Mouse (Mus musculus): Measurements from ENCODE around the gene Tek. TPM values are rescaled to one million over a fixed set of nuclear protein-coding genes. Genes with fewer than 3 reads are reported as not detected.

Gene Tek
- polyA plus RNA-seq, 2 experiments: 2.2 to 4.2 TPM

GRCm38 (mm10) chr4:94785921-94786320, 46.8 kb downstream of the Tek start:
- TF ChIP-seq CTCF (IDR thresholded peaks at IDR 0.05; ENCODE audit: low read depth): no peak
- no peak for TF ChIP-seq EP300 (IDR thresholded peaks at IDR 0.05; ENCODE audit: low read depth)
- Histone ChIP-seq H3K4me1 (replicated peaks; ENCODE audit: control insufficient read depth in 2 of 2, insufficient read depth in 2 of 2, low read length in 1 of 2) (no peaks in the 10 kb centered on the region), H3K9me3 (ENCODE audit: control insufficient read depth, low read length) (no peaks in the 10 kb centered on the region), H3K27ac (no peak overlapping the region), H3K27me3 (ENCODE audit: control insufficient read depth, insufficient read depth, low read length) (no peaks in the 10 kb centered on the region), H3K4me3 (ENCODE audit: insufficient read depth in 1 of 2, low read depth in 2 of 2, low read length in 2 of 2) (no peak overlapping the region), H3K4me2 (ENCODE audit: low read depth) (no peak overlapping the region), H3K36me3 (replicated peaks; ENCODE audit: control insufficient read depth, insufficient read depth, low read depth) (no peaks in the 10 kb centered on the region), H3K9ac (replicated peaks) (no peak overlapping the region)
- ATAC-seq (ENCODE audit: insufficient read depth) (no peak), DNase-seq (ENCODE audit: low read depth in 3 of 3, low spot score in 3 of 3) (no peak)
- 58% methylated on average over 2 of the region's 2 CpGs for WGBS (ENCODE audit: insufficient replicate concordance)

GRCm38 (mm10) chr4:94803187-94803586, 64.1 kb downstream of the Tek start:
- Histone ChIP-seq H3K9ac (replicated peaks) (no peak overlapping the region), H3K4me3 (ENCODE audit: insufficient read depth in 1 of 2, low read depth in 2 of 2, low read length in 2 of 2) (no peak overlapping the region), H3K9me3 (ENCODE audit: control insufficient read depth, low read length) (no peaks in the 10 kb centered on the region), H3K36me3 (replicated peaks; ENCODE audit: control insufficient read depth, insufficient read depth, low read depth) (no peaks in the 10 kb centered on the region), H3K27ac (no peak overlapping the region), H3K4me1 (replicated peaks; ENCODE audit: control insufficient read depth in 2 of 2, insufficient read depth in 2 of 2, low read length in 1 of 2) (no peaks in the 10 kb centered on the region), H3K27me3 (ENCODE audit: control insufficient read depth, insufficient read depth, low read length) (no peaks in the 10 kb centered on the region), H3K4me2 (ENCODE audit: low read depth) (no peak overlapping the region)
- ATAC-seq (ENCODE audit: insufficient read depth) (no peak), DNase-seq (ENCODE audit: low read depth in 3 of 3, low spot score in 3 of 3) (no peak)
- no peak for TF ChIP-seq EP300 (IDR thresholded peaks at IDR 0.05; ENCODE audit: low read depth)
- TF ChIP-seq CTCF (IDR thresholded peaks at IDR 0.05; ENCODE audit: low read depth): no peak
- WGBS (ENCODE audit: insufficient replicate concordance): 27% methylated on average over 1 of the region's 1 CpGs

- Histone ChIP-seq H3K36me3 (replicated peaks; ENCODE audit: control insufficient read depth, insufficient read depth, low read depth) (no peaks in the 10 kb centered on the region), H3K27me3 (ENCODE audit: control insufficient read depth, insufficient read depth, low read length) (no peaks in the 10 kb centered on the region), H3K4me1 (replicated peaks; ENCODE audit: control insufficient read depth in 2 of 2, insufficient read depth in 2 of 2, low read length in 1 of 2) (no peaks in the 10 kb centered on the region), H3K9me3 (ENCODE audit: control insufficient read depth, low read length) (no peaks in the 10 kb centered on the region), H3K4me2 (ENCODE audit: low read depth) (no peak overlapping the region), H3K9ac (replicated peaks) (no peak overlapping the region), H3K4me3 (ENCODE audit: insufficient read depth in 1 of 2, low read depth in 2 of 2, low read length in 2 of 2) (no peak overlapping the region), H3K27ac (no peak overlapping the region)
- ATAC-seq (ENCODE audit: insufficient read depth) (no peak), DNase-seq (ENCODE audit: low read depth in 3 of 3, low spot score in 3 of 3) (no peak)
- WGBS (ENCODE audit: insufficient replicate concordance): 50% methylated on average over 1 of the region's 1 CpGs
- no peak for TF ChIP-seq EP300 (IDR thresholded peaks at IDR 0.05; ENCODE audit: low read depth)
- no peak for TF ChIP-seq CTCF (IDR thresholded peaks at IDR 0.05; ENCODE audit: low read depth)
These were observed 71.5 kb downstream of the Tek start for GRCm38 (mm10) chr4:94810616-94811015.

GRCm38 (mm10) chr4:94826891-94827290, 87.8 kb downstream of the Tek start:
- Histone ChIP-seq H3K27ac (no peak overlapping the region), H3K36me3 (replicated peaks; ENCODE audit: control insufficient read depth, insufficient read depth, low read depth) (no peaks in the 10 kb centered on the region), H3K9me3 (ENCODE audit: control insufficient read depth, low read length) (no peaks in the 10 kb centered on the region), H3K4me1 (replicated peaks; ENCODE audit: control insufficient read depth in 2 of 2, insufficient read depth in 2 of 2, low read length in 1 of 2) (no peaks in the 10 kb centered on the region), H3K9ac (replicated peaks) (no peak overlapping the region), H3K4me3 (ENCODE audit: insufficient read depth in 1 of 2, low read depth in 2 of 2, low read length in 2 of 2) (no peak overlapping the region), H3K27me3 (ENCODE audit: control insufficient read depth, insufficient read depth, low read length) (no peaks in the 10 kb centered on the region), H3K4me2 (ENCODE audit: low read depth) (no peak overlapping the region)
- WGBS (ENCODE audit: insufficient replicate concordance): 63% methylated on average over 1 of the region's 1 CpGs
- TF ChIP-seq EP300 (IDR thresholded peaks at IDR 0.05; ENCODE audit: low read depth) (no peak), CTCF (IDR thresholded peaks at IDR 0.05; ENCODE audit: low read depth) (no peak)
- ATAC-seq (ENCODE audit: insufficient read depth): no peak
- no peak for DNase-seq (ENCODE audit: low read depth in 3 of 3, low spot score in 3 of 3)

- no peak for ATAC-seq (ENCODE audit: insufficient read depth)
- no peak for DNase-seq (ENCODE audit: low read depth in 3 of 3, low spot score in 3 of 3)
- Histone ChIP-seq H3K4me2 (ENCODE audit: low read depth) (no peak overlapping the region), H3K36me3 (replicated peaks; ENCODE audit: control insufficient read depth, insufficient read depth, low read depth) (no peaks in the 10 kb centered on the region), H3K9ac (replicated peaks) (no peak overlapping the region), H3K27ac (no peak overlapping the region), H3K27me3 (ENCODE audit: control insufficient read depth, insufficient read depth, low read length) (no peaks in the 10 kb centered on the region), H3K9me3 (ENCODE audit: control insufficient read depth, low read length) (no peaks in the 10 kb centered on the region), H3K4me1 (replicated peaks; ENCODE audit: control insufficient read depth in 2 of 2, insufficient read depth in 2 of 2, low read length in 1 of 2) (no peaks in the 10 kb centered on the region), H3K4me3 (ENCODE audit: insufficient read depth in 1 of 2, low read depth in 2 of 2, low read length in 2 of 2) (no peak overlapping the region)
- 31% methylated on average over 5 of the region's 5 CpGs for WGBS (ENCODE audit: insufficient replicate concordance)
- no peak for TF ChIP-seq EP300 (IDR thresholded peaks at IDR 0.05; ENCODE audit: low read depth)
- peak; percentile 19; the same call in 1 of the 2 replicates for TF ChIP-seq CTCF (IDR thresholded peaks at IDR 0.05; ENCODE audit: low read depth)
These were observed 88.3 kb downstream of the Tek start for GRCm38 (mm10) chr4:94827429-94827828.
